Mouse (Mus musculus): ENCODE data around the gene Ivd. TPM values are rescaled to one million over a fixed set of nuclear protein-coding genes. Genes with fewer than 3 reads are reported as not detected.
A peak's percentile ranks its signal among the peaks of the same experiment; 100 is the strongest.

Gene Ivd
- total RNA-seq, 1 experiment from 2014 or later = 30.4 TPM

DNA sequence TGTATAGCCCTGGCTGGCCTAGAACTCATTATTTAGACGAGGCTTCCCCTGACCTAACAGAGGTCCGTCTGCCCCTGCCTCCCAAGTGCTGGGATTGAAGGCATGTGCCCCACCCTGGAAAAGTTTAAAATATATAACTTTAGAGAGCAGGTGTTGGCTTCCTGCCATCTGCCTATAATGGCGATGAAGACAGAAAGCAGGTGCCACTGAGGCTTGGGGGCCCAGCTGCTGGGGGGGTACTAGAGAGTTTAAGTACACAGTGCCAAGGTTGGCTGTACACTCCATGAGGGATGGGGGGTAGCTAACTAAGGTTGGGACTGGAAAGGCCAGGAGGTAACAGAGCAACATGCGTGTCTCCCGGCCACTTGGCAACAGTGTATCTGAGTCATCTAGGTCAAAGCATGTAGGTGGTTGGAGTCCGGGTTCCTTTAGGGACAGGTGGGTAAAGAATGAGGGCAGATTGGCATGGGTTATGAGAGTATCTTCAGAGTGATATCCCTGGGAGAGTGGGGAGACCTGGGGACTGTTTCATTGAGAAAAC is 12.2 kb downstream of the Ivd start:
- no peak for ATAC-seq (replicated peaks in 1 of 2; ENCODE audit: insufficient read depth in 1 of 2, low FRiP score in 2 of 2, low TSS enrichment in 1 of 2, low read depth in 1 of 2, poor library complexity in 2 of 2, severe bottlenecking in 2 of 2)

DNA sequence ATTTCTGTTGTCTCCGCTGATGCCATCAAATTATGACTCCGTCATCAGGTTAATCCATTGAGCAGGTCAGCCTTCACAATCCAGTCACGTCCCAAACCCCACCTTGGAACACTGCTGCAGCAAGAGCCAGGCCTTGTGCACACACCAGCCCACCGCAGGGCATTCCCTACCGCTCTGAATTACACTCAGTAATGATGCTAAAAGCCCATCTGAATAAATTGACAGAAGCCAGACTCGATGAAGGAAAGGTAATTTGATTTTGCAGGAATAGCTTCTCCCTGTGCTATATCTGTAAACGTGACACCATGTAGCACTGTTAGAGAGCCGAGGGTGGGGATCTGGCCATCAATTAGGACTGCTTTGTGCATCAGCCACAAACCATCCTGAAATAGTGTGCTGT is 13.6 kb downstream of the Ivd start:
- ATAC-seq (replicated peaks in 1 of 2; ENCODE audit: insufficient read depth in 1 of 2, low FRiP score in 2 of 2, low TSS enrichment in 1 of 2, low read depth in 1 of 2, poor library complexity in 2 of 2, severe bottlenecking in 2 of 2) = no peak

DNA sequence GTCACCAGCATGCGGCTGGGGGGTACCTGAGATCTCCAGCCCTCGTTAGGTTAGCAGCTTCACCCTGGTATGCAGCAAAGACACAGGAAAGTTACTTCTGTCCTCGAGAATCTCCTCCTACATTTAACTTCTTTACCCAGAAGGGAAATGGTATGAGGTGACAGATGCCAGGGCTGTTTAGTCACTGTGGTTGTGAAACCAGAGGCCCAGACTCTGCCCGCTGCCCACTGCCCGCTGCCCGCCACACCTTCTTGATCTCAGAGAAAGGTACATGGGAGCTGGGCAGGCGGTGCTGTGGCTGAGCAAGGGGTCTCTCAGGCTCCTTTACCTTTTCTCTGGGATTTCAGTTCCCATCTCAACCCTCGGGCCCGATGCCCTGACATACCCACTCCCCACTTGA is 14.7 kb downstream of the Ivd start:
- ATAC-seq (replicated peaks in 1 of 2; ENCODE audit: insufficient read depth in 1 of 2, low FRiP score in 2 of 2, low TSS enrichment in 1 of 2, low read depth in 1 of 2, poor library complexity in 2 of 2, severe bottlenecking in 2 of 2) = no peak

DNA sequence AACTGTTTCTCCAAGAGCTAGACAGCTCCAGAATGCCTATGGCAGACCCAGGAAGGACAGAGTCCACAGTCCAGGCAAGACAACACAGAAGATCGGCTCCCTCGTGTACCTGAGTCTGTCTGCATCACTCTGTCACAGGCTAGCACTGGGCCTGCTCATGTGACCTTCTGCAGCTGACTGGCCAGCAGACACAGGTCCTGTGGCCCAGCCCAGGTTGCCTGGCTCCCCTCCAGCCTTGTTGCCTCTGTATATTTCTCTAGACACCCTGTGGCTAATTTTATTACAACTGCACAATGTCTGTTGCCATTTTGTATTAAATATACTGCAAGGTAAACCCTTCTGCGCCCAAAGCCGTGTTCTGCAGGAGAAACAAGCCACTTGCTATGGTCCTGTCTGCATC is 19.3 kb downstream of the Ivd start:
- no peak for ATAC-seq (replicated peaks in 1 of 2; ENCODE audit: insufficient read depth in 1 of 2, low FRiP score in 2 of 2, low TSS enrichment in 1 of 2, low read depth in 1 of 2, poor library complexity in 2 of 2, severe bottlenecking in 2 of 2)

DNA sequence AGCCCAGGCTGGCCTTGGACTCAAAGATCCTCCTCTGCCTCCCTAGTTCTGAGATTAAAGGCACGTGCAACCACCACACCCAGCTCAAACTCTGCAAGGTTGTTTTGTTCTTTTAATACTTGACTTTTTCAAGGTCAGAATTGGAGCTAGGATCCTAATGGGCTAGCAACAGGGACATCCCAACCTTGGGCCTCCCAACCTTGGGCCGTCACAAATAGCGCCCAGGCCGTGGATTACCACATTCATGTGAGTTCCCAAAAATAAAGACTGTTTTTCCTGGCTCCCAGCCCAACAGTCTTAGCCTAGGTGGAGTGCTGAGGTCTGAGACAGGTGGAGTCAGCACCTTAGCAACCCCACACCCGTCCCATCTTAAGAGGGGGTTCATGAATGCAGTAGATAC is 20.2 kb downstream of the Ivd start:
- ATAC-seq (replicated peaks in 1 of 2; ENCODE audit: insufficient read depth in 1 of 2, low FRiP score in 2 of 2, low TSS enrichment in 1 of 2, low read depth in 1 of 2, poor library complexity in 2 of 2, severe bottlenecking in 2 of 2) = no peak

- peak; percentile 74 to 80 for ATAC-seq (replicated peaks in 1 of 2; ENCODE audit: insufficient read depth in 1 of 2, low FRiP score in 2 of 2, low TSS enrichment in 1 of 2, low read depth in 1 of 2, poor library complexity in 2 of 2, severe bottlenecking in 2 of 2)
Observed at GRCm38 (mm10) chr2:118882840-118883679, 21.3 kb downstream of the Ivd start.

DNA sequence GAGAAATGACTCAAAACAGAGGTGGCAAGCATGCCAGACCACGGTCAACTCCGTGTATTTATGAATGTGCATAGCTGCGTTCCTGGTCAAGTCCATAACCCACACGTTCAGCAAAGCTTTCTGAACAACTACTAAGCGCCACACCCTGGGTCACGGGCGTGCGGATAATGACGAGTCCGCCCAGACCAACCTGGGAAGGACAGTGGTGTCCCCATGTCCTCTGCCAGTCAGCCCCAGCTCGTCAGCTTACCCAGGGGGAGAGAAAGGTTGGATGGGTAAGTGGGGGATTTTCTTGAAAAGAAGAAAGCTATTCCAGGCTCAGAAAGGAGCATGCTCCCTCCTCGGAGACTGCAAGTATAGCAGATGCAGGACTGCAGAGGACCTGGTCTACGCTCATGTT is 25.7 kb downstream of the Ivd start:
- 0 out of 4 replicates have a peak, but pooled peaks of 1 of the 2 experiments have one; percentile 4 for ATAC-seq (replicated peaks in 1 of 2; ENCODE audit: insufficient read depth in 1 of 2, low FRiP score in 2 of 2, low TSS enrichment in 1 of 2, low read depth in 1 of 2, poor library complexity in 2 of 2, severe bottlenecking in 2 of 2)

GRCm38 (mm10) chr2:118887845-118888548 is 26.2 kb downstream of the Ivd start:
- 0 out of 4 replicates have a peak, but pooled peaks have one; percentile 5 to 10 for ATAC-seq (replicated peaks in 1 of 2; ENCODE audit: insufficient read depth in 1 of 2, low FRiP score in 2 of 2, low TSS enrichment in 1 of 2, low read depth in 1 of 2, poor library complexity in 2 of 2, severe bottlenecking in 2 of 2)

- no peak for ATAC-seq (replicated peaks in 1 of 2; ENCODE audit: insufficient read depth in 1 of 2, low FRiP score in 2 of 2, low TSS enrichment in 1 of 2, low read depth in 1 of 2, poor library complexity in 2 of 2, severe bottlenecking in 2 of 2)
Observed at GRCm38 (mm10) chr2:118891173-118891572, 29.4 kb downstream of the Ivd start.

DNA sequence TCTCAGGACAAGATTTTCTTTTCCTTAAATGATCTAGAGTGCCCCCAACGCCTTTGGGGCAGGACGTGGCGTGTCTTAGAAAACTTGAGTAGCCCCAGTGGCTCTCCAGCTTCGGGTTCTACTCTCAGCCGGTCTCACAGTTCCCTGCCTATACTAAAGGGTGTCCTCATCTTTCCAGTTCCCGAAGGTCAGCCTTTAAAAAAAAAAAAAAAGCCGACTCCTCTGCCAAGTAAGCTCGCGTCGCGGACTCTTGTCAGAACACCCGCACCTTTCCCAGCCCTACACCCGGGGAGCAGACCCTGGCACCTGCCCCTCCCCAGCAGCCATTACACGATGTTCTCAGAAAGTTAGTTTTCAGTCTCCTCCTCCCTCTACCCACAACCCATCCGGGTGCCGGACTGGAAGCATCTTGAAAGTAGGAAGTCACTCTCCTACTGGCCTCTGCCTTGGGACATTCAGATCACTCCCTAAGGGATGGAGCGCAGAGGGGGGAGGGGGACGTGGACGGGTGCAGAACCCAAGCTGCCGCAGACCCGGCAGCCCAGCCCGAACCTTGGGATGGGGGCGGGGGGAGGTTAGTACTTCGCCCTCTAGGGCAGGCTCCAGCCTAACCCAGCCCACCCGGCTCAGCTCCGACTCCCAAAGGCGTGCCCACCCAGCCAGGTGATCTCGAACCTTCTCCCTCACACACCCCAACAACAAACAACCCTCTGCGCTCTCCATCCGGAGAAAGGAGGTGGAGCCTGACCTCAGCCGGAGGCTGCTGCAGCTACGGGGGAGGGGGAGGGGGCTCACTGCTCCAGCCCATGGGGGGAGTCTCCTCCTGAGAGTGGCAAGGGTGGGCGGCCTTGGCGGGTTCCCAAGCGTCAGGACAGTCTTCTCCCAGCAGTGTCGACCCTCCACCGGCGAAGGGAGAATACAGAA is 34.5 kb downstream of the Ivd start:
- peak in 1 of 2 experiments; percentile 50; a peak in 2 of 4 replicates for ATAC-seq (replicated peaks in 1 of 2; ENCODE audit: insufficient read depth in 1 of 2, low FRiP score in 2 of 2, low TSS enrichment in 1 of 2, low read depth in 1 of 2, poor library complexity in 2 of 2, severe bottlenecking in 2 of 2)

DNA sequence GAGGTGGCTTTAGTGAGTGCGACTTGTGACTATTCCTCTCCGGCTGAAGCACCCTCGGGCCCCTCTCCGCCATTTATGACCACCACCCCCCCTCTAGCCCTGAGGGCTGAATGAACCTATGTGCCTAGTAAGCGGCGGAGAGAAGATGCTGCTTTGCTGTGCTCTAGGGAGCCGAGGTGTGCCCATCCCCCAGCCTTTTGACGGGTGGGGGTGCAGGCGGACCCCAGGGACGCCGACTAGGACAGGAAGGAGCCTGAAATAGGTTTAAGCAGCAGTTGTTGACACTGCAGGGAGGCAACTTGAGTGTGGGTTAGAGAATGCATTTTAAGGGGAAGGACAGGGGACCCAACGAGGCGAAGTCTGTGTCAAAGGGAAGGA is 35.1 kb downstream of the Ivd start:
- no peak for ATAC-seq (replicated peaks in 1 of 2; ENCODE audit: insufficient read depth in 1 of 2, low FRiP score in 2 of 2, low TSS enrichment in 1 of 2, low read depth in 1 of 2, poor library complexity in 2 of 2, severe bottlenecking in 2 of 2)

DNA sequence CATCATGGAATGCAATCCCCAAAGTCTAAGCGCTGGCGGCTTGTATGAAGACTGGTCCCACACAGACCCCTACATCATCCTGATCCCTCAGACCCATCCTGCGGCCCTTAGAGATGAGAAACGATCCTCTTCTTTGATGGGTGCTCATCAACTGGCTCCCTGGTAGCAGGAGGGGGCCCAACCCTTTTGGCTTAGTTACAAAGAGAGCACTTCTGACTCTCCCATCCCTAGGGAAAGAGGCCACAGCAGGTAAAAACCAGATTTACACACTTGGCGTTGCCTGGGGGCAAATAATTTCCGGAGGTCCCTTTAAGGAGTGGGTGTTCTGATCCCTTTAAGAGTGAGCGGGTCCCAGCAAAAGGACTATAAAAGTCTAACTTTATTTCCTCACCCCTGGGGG is 35.6 kb downstream of the Ivd start:
- ATAC-seq (replicated peaks in 1 of 2; ENCODE audit: insufficient read depth in 1 of 2, low FRiP score in 2 of 2, low TSS enrichment in 1 of 2, low read depth in 1 of 2, poor library complexity in 2 of 2, severe bottlenecking in 2 of 2) = no peak

DNA sequence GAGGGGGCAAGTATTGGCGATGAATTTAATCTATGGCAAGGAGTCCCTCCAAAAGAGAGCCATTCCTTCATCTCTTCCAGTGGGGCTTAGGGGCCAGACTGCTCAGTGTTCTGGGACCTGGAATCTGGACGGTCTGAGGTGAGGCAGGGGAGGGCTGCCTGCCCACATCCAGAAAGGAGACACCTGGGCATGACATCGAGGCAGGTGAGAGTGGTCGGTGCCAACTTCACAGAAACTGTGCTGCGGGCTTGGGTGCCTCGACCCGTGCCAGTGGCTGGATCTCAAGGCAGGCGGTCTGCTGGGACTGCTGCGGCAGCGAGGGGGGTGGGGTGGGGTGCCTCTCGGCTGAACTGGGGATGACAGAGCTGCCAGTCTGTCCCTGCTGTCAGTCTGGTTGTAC is 36.1 kb downstream of the Ivd start:
- ATAC-seq (replicated peaks in 1 of 2; ENCODE audit: insufficient read depth in 1 of 2, low FRiP score in 2 of 2, low TSS enrichment in 1 of 2, low read depth in 1 of 2, poor library complexity in 2 of 2, severe bottlenecking in 2 of 2) = no peak

- no peak for ATAC-seq (replicated peaks in 1 of 2; ENCODE audit: insufficient read depth in 1 of 2, low FRiP score in 2 of 2, low TSS enrichment in 1 of 2, low read depth in 1 of 2, poor library complexity in 2 of 2, severe bottlenecking in 2 of 2)
Observed at GRCm38 (mm10) chr2:118898771-118899170, 37.0 kb downstream of the Ivd start.

DNA sequence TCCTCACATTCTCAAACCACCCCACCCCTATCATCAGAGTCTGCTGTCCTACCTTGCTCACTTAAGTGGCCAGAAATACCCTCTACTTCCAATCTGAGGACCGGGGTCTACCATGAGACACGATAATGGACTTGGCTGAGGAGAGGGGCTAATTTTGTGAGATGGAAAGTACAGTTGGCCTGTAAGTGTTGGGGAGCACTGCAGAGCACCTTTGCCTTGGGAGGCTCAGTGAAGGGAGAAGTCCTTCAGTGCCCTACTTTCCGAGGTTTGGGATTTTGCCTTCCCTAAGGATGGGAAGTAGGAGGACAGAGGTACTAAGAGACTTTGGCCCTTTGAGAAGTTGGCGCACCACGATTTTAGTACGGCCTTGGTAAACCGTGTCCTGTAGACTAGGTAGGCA is 37.6 kb downstream of the Ivd start:
- ATAC-seq (replicated peaks in 1 of 2; ENCODE audit: insufficient read depth in 1 of 2, low FRiP score in 2 of 2, low TSS enrichment in 1 of 2, low read depth in 1 of 2, poor library complexity in 2 of 2, severe bottlenecking in 2 of 2) = no peak

DNA sequence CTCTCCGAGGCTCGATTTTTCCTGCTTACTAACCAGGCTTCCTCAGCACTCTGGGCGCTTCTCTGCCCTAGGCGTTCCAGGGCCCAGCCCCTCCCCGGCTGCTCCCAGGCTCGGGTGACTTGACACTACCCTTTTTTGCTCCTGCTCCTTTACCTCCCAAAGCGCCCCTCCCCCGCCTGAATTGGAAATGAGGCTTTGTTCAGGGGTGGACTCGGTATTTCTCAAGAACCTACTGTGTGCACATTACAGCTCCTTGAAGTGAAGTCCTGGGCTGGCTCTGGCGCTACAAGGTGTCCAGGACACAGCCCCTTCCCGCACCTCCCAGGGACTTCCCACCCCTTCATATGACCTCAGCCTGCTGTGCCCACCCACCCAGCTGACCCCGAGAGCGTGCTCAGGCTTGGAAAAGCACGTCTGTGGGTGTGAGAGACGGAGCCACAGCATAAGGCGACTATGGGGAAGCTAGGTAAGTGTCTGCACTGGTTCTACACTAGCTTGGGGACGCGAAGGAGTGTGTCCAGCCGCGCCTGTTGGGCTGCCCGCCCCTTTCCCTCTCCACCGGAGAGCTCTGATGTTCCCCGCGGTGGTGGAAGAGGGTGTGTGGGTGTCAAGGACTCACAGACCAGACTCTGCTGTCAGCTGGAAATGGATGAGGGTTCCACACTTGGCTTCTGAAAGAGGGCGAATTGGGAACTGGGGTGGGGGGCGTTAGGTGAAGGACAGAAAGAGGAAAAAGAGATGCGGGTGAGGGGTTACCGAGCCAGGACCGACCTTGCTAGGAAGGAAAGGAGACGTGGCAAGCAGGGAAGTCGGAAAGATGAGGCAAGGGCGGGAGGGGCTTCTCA is 38.4 kb downstream of the Ivd start, which contains the start of gene Bahd1:
Gene Bahd1, plus strand, starts transcription at position 397 of the 845 bp plus-strand sequence.
- peak in 1 of 2 experiments; percentile 13; a peak in 1 of 4 replicates for ATAC-seq (replicated peaks in 1 of 2; ENCODE audit: insufficient read depth in 1 of 2, low FRiP score in 2 of 2, low TSS enrichment in 1 of 2, low read depth in 1 of 2, poor library complexity in 2 of 2, severe bottlenecking in 2 of 2)

- ATAC-seq (replicated peaks in 1 of 2; ENCODE audit: insufficient read depth in 1 of 2, low FRiP score in 2 of 2, low TSS enrichment in 1 of 2, low read depth in 1 of 2, poor library complexity in 2 of 2, severe bottlenecking in 2 of 2) = no peak
Observed at GRCm38 (mm10) chr2:118900826-118901140, 39.0 kb downstream of the Ivd start.

All from hematopoietic stem cell, adult 5-6 weeks (primary cell).